Mouse (Mus musculus) right cerebral cortex, adult 18-20 months (tissue): ENCODE results near the gene Wdsub1.

Experiments used
- DNase-seq: peaks from one replicate; pipeline ENCODE4 v3.0.0; 2022; ENCODE audit warnings: mixed read lengths

Gene Wdsub1

DNA sequence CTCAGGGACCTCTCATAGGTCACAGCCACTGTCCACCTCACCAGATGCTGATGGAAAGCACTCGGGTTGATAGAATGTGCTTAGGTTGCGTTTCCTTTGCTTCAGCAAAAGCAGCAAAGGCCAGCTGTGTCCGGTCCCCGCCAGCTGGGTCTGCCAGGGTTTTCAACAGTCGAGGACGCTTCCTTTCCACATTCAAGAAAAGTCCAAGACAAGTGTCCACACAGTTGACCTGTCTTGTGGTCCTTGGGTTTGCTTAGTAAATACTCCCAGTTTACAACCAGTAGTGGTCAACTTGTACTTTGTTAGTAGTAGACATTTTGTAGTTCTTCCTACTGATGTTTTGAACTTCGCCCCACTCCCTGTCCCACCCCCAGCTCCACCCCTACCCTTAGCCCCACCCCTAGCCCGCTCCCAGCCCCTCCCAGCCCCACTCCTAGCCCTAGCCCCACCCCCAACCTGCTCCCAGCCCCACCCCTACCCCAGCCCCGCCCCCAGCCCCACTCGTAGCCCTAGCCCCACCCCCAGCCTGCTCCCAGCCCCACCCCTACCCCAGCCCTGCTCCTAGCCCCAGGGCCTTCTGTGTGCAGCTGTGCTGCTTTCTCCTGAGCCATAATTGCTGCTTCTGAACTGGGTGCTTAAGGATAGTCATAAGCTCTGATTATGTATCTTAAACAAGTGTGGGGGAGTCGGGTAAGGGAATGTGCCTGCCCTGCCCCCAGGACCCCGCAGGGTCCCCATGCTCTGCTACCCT lies 41.0 kb downstream of the Wdsub1 start:
- DNase-seq, result no peak

DNA sequence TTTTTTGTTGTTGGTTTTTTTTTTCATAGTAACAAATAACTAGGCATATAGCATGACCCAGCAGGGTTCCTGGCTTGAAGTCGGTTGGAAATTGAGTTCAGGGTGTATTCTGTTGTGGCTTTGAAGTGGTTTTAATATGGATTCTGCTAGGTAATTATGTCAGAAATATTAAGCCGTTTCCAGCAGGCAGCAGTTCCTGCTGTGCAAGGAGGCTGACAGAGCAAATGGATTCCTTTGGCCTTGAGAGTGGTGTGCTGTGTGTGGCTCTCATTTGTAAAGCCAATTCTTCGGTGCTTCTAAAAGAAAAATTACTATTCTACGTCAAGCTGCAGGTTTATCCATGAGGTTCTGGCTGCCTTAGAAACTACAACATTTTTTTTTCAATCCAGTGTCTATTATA lies 42.2 kb downstream of the Wdsub1 start:
- DNase-seq, result no peak

DNA sequence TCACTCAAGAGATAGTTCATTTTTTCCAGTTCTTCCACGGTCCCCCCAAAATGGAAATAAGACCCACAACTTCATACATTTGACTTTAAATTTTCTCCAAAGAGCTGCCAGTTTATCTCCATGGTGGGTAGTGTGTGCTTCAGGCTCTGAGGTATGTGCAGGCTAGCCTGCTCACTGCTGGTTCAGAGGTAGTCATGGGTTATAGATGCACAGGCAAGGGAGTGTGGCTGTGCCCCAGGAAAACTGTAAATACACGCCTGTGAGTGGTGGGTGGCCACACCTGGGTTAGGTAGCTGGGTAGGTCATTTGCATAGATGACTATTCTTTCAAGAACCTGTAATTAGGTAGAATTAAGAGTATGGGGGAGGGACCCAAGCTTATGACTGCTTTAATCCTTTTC lies 42.6 kb downstream of the Wdsub1 start:
- DNase-seq, result no peak

DNA sequence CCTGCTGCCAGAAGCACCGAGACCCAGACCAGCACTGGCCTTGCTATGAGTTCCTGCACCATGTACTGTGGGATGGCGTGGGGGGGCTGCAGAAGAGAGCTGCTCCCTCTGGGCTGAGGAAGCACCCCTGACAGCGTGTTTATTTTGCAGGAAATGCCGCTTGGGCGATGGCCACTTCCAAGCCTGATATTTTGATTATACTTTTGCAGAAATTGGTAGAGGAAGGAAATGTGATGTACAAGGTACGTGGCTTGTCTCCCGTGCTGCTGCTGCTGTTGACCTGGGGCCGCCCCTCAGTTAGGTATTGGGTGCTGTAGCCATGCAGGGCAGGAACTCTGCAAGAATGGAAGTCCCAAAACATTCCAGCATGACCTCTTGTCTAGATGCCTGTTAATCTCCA lies 43.6 kb downstream of the Wdsub1 start:
- no peak for DNase-seq

DNA sequence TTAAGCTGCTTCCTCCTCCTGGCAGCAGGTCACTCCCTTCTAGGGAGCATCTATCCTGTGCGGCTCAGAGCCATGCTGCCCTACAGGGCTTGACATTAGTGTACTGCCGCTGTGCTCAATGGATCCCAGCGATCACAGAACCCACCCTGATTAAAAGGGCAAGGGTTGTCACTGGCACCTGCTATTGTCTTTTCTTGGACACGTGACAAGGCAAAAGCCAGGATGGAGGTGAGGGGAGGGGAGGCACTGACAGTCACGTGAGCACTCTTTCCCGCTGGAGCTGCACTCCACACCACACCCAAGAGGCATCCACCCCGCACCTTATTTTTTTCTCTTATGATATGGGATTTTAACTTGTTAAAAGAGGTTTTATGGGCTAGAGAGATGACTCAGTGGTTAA lies 50.6 kb downstream of the Wdsub1 start:
- no peak for DNase-seq

DNA sequence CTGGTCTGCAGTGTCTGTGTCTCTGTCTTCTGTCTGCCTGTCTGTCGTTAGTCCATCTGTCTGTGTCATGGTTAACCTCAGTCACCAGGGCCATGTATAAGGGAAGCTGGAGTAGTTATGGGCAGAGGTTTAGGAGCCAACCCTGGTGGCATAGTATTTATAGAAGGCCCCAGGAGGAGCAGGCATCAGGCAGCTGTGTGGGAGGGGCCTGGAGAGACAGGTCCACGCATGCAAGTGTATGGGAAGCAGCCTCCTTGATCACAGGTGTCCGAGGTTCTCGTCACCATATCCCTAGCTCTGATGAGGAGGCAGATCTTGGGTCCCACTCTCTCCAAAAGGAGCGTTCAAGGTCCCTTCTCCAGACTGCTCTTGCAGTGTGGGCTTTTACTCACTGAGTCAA lies 51.5 kb downstream of the Wdsub1 start:
- no peak for DNase-seq

DNA sequence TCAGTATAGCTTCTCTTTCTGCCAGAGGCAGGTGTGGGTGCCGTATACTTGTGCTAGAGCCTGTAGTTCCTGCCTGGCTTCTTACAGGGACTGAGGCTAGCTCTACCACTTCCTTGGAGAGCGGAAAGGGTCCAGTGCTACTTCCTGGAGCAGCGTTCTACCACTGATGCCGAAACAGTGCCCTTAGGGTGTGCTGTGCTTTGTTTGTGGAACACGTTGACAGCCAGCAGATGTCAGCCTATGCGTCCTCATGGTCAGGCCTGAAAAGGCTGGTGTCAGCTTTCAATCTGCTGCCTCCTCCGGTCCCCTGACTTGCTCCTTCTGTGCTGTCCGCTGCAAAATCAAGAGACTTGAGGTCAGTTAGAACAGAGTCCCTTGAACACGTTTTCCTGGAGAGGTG lies 52.2 kb downstream of the Wdsub1 start:
- no peak for DNase-seq

DNA sequence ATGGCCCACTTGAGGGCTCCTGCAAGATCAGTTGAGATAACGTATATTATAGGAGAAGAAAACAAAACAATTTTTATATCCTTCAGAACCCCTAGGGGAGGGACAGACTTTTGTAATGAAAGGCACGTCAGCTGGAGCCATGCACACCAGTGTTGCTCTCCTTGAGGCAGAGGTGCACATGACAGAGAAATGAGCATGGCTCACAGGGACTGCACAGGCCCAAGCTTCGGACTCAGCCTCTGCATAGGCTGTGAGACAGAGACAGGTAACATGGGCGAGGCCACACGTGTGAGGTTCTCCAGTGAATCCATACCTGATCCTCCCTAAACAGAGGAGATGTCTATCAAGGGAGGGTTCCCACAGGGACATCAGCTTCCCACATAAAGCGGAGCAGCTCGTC lies 52.7 kb downstream of the Wdsub1 start:
- no peak for DNase-seq

DNA sequence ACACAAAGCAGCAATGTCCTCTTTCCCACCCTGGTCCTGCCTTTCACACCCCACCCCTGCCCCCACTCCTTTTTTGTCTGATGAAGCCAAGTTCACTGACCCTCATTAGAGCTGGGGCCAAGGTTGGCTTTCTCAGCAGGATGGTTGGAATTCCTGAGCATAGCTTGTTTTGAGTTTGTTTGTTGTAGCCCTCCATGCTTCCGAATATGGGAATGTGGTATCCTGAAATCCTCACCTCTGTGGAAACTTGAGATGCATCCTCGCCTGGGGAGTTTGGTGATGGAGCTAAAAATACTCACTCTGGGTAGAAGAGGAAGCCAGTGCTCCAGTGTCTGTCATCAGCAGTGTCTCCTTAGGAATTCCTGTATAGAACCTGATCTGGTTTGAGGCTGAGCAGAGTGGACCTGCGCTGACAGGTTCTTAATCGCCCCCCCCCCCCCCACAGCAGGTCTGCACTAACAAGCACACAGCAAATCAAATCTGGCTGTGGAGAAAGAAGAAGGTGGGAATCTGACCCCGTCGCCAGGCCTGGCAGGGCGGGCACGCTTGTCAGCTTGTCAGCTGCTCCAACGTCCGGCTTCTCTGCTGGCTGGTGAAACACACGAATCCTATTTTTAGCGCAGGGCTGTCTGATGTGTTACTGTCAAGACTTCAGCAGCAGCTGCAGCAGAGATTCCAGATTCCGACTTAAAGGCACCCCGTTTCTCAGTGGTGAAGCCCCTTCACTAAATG lies 53.4 kb downstream of the Wdsub1 start:
- no peak for DNase-seq

DNA sequence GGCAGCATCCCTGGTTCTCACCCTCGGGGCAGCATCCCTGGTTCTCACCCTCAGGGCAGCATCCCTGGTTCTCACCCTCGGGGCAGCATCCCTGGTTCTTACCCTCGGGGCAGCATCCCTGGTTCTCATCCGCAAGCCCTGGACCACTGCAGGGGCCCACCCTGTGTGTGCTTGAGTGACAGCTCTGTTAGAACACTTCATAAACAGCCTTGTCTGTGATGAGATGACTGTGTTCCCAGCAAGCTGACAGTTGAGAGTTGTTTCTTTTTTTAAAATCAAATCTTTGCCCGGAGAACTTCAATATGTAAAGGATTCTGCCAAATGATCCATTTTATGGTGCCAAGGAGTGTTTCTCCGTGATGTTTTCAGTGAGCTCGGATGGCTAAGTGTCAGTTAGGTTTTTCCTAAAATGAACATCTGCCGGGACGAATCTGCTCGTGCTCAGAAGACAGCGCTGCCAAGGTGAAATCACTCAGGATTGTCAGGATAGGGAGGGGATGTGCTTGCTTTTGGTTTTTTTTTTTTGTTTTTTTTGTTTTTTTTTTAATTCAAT lies 54.2 kb downstream of the Wdsub1 start:
- DNase-seq, result no peak

DNA sequence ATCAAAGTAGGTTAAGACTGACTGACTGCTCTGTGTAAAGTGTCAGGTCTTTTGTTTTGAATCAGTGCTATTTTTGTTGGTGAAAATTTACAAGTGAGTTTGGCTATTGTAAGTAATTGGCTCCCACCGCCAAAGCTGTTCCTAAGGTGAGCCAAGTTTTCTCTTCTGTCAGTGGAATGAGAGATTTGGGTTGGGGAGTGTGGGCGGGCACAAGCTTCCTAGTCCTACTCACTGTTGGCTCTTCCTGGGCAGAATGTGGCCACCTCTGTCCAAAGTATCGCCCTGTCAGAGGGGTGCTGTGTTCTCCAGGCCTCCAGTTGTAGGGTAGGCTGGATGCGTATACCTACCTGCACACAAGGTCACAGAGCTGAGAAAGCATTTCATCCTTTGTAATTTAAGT lies 57.0 kb downstream of the Wdsub1 start:
- no peak for DNase-seq

DNA sequence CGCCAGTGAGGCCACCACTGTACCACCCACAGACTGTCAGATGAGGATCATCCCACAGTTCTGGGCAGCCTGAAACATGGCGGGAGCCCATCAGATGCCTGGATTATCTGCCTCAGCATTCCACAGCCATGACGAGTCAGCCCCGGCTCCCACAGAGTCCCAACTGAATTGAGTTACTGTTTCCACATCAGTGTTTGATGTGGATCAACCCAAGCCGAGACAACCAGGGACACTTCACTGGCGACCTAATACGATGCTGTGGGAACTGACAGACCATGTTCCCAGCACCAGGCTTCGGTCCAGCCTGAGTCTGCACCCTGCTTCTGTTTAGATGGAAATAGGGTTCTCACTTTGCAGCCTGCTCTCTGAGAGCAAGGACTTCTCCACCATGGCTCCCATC lies 58.1 kb downstream of the Wdsub1 start:
- no peak for DNase-seq

DNA sequence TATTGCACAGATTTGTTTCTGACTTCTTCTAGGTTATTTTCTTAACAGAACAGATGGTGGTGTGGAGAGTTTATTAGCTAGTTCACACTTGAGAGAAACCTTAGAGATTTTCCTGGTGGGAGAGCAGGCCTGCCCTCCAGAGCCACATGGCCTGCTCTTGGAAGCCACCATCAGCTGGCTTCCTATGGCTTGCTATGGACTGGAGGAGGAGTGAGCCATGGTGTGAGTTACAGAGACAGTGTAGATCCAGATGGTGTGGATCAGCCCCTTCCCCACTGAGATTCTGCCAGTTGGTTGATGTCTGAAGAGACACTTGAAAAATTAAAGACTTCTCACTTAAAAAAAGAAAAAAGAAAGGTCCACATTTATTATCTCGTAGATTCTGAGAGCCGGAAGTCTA lies 61.3 kb downstream of the Wdsub1 start:
- DNase-seq, result no peak

DNA sequence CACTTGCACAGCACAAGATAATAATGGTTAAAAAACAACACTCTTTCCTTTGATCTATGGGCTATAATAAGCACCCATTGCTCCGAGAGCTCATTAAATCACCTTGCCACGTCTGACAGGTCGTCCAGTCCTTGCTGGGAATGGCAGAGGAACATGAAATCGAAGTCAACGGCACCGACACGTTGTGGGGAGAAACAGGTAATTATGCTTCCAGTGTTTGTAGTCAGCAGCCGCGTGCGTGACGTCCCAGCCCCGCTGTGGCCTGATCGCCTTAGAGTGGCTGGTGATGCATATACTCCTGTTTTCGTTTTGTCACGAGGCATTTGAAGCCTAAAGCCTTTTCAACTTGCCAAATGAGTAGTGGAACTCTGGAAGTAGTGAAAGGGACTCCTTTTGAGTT lies 62.3 kb downstream of the Wdsub1 start:
- no peak for DNase-seq

DNA sequence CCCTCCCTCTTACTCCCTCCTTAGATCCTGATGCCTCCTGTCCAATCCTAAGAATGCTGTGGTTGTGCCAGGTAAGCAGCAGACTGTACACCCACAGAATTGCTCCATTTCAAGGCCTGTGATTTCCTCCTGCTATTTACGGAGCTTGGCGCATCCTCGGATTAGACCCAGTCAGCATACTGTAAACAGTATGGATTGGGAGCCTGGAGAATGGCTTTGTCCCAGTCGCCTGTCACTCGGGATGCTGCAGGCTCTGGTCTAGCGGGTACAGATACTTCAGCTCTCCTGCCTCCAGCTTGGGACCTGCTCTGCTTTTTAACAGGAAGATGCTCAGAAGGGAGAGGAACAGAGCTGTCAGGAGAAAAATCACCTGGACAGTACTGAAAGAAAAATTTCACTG lies 63.0 kb downstream of the Wdsub1 start:
- DNase-seq, result no peak

DNA sequence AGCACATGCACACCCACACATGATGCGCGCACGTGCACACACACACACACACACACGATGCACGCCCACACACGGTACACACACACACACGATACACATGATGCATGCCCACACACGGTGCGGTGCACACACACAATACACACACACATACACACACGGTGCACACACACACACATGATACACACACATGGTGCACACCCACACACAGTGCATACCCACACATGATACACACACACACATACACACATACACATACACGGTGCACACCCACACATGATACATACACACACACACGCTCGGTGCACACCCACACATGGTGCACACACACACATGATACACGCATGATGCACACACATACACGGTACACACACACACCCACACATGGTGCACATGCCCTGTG lies 63.7 kb downstream of the Wdsub1 start:
- DNase-seq, result no peak

DNA sequence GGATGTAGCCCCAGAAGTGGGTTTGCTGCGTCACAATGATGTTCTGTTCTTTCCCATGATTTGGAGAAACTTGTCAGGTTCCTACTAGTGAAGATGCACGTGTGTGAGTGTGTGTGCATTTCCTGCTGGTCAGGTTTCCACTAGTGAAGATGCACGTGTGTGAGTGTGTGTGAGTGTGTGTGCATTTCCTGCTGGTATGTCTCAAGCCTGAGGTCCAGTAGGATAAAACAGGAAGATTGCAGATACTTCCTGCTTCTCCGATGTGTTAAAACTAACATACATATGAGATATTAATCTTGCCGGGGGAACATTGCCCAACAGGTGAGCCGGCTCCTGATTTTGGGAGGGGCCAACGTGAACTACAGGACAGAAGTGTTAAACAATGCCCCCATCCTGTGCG lies 67.4 kb downstream of the Wdsub1 start:
- no peak for DNase-seq

DNA sequence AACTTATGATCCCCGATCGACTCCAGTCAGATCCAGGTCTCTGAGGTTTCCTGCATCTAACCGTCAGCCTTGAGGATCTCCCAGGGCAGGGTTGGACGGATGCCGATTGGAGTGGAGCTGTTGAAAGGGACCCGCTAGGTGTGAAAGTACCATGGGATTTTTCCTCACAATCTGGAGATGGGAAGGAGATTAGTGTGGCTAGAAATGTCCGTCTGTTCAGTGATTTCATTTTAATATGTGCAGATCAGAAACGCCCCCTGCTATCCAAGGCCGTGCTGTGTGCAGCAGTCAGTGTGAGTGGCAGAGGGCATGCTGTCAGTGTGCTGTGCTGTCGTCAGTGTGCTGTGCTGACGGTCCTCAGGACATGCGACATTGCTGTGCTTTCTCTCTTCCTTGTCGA lies 68.9 kb downstream of the Wdsub1 start:
- no peak for DNase-seq

DNA sequence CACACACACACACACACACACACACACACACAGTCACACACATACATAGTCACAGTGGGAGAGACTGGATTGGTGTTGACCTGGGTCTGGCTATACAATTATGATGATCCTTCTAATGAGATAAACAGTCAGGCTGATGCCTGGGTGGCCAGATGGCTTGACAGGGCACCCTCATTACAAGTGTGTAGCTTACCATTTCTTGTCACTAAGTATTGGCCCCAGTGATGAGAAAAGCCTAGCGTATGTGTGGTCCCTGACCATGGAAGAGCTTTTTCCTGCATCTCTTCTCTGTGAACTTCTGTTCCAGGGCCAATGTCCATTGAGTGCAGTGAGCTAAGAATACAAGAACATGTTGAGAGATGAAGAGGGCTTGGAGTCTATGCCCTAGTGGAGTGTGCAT lies 69.8 kb downstream of the Wdsub1 start:
- no peak for DNase-seq

DNA sequence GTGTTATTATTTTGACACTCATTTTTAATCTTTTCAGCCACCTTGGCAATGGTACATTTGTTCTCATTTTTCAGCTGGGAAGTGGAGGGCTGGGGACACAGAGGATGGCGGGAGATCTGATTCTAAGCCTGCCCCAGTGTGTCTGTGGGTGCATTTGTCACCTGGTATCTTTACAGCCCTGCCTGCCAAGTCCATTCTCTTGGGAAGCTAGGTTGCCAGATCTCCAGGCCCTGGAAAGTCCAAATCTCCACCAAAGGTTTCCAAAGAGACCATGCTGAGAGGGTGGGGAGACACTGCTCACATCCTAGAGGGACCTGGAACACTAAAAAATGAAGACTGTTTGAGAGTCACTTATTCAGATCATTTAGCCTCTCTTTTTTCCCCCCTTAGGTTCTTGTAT lies 71.1 kb downstream of the Wdsub1 start:
- DNase-seq, result no peak

DNA sequence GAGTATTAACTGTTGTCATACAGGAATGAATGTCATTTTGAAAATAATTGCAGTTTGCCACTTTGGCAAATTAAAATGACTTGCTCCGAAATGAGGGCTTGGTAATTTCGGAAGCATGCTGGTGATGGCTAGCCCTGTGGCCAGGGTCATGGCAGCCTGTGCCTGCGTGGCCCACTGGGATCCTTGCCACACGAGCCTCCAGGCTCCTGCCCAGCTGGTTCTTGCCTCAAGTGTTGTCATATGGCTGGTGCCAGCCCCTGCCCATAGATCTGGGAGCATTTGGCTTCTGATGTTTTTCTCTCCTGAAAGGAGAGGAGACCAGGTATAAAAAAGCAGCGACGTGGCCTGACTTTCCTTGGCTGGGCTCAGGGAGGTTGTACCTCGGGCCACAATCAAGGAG lies 72.4 kb downstream of the Wdsub1 start:
- DNase-seq, result no peak

DNA sequence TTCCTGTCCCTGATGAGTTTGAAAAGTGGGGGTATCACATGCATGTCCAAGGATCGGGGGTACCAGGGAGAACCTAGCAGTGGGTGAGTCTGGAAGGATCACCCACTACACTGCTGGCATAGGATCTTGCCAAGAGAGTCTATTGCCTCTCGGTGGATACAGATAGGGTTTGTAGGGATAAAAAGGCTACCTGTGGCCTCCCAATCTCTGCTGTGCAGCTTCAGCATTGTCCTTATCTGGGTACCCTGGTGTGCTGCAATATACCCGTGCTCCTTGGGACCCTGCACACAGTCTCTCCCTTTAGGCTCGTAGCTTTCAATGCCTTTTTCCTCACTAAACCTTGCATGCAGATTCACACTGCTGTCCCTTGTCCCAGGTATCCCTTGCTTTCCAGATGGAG lies 73.8 kb downstream of the Wdsub1 start:
- DNase-seq, result no peak

DNA sequence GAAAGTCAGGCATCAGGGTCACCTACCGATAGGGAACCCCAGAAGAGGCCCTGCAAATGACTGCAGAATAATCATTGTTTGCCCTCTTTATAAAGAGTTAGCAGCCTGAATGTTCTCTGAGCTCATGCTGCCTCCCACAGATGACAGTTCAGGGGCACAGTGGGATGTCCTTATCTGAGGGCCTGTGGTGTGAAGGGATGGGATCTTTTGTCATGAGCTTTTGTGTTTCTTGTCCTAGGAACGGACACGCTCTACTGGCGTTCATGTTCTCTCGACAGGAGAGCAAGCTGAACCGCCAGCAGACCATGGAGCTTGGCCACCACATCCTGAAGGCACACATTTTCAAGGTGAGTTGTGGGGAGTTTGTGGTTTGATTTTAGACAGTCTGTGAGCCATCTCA lies 76.4 kb downstream of the Wdsub1 start:
- DNase-seq, result no peak

DNA sequence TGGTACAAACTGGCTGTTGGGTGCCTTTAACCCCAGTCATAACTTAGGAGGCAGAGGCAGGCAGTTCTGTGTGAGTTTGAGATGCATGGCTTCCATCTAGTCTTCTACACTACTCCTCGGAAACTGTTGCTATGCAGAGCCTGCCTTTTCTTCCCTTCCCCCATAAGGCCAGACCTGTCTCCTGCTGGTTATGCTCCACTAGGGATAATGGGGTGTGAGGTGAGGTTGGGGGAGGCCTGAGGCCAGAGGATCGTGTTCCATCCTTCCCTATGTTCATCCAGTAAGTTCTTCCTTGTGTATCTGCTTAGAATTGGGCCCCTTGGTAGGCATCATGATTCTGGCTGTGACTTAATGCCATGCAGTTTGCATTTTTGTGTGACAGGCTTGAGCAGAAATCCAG lies 76.8 kb downstream of the Wdsub1 start:
- no peak for DNase-seq
